In genomic region chr11:98681786-98682745, GRCm38 (mm10) we compare ENCODE assay signal across 8 mouse cellular contexts. TPM values are rescaled to one million over a fixed set of nuclear protein-coding genes. Genes with fewer than 3 reads are reported as not detected.
DNase-seq lines count a peak whose midpoint lies in the region; ATAC-seq and TF ChIP-seq lines count a peak whose summit lies in the region.

TSS of gene Psmd3 (plus strand) at chr11:98682554.

- WGBS in kidney, embryonic 14.5 days, result 6% methylated on average over 45 of the region's 45 CpGs
- 4% methylated on average over 45 of the region's 45 CpGs for WGBS in limb, embryonic 15.5 days

- H3K4me1 ChIP-seq in bone marrow macrophage, adult 2 months (ENCODE audit: control insufficient read depth, insufficient read depth, low read length), result peaks cover 10% of the 10 kb centered on the region
- 0 out of 2 replicates have a peak, but pooled peaks cover 2% of the 10 kb centered on the region for H3K4me1 ChIP-seq in embryonic fibroblast, embryonic 13.5 days (ENCODE audit: control insufficient read depth, insufficient read depth, low read length)
- 0 out of 2 replicates have a peak, but pooled peaks cover 5% of the 10 kb centered on the region for H3K4me1 ChIP-seq in kidney, embryonic 14.5 days (ENCODE audit: control insufficient read depth, insufficient read depth, low read length)
- H3K4me1 ChIP-seq in limb, embryonic 15.5 days, result peaks cover 9% of the 10 kb centered on the region

- peak within 1 kb of the TSS; percentile 98 for H3K9ac ChIP-seq in kidney, embryonic 14.5 days (ENCODE audit: low read depth, low read length)
- peak within 1 kb of the TSS; percentile 99 for H3K9ac ChIP-seq in limb, embryonic 15.5 days

- peaks cover 19% of the 10 kb centered on the region for H3K36me3 ChIP-seq in kidney, embryonic 14.5 days (ENCODE audit: control insufficient read depth, insufficient read depth, low read length)
- peaks cover 24% of the 10 kb centered on the region for H3K36me3 ChIP-seq in limb, embryonic 15.5 days

- peak within 1 kb of the TSS; percentile 51 for H3K27ac ChIP-seq in bone marrow macrophage, adult 2 months (ENCODE audit: insufficient read depth, low read depth, low read length)
- peak within 1 kb of the TSS; percentile 36; the same call in 1 of the 2 replicates for H3K27ac ChIP-seq in embryonic fibroblast, embryonic 13.5 days (ENCODE audit: insufficient read depth, low read length)
- peak within 1 kb of the TSS; percentile 78 for H3K27ac ChIP-seq in kidney, embryonic 14.5 days (ENCODE audit: low read depth, low read length)
- H3K27ac ChIP-seq in limb, embryonic 15.5 days, result peak within 1 kb of the TSS; percentile 86

- no peaks in the 10 kb centered on the region for H3K27me3 ChIP-seq in kidney, embryonic 14.5 days (ENCODE audit: control insufficient read depth, insufficient read depth, low read length)
- no peaks in the 10 kb centered on the region for H3K27me3 ChIP-seq in limb, embryonic 15.5 days

- peak; percentile 98 for DNase-seq in A20 (ENCODE audit: low read depth, low spot score)
- DNase-seq in heart, adult 9 months (ENCODE audit: low spot score in 2 of 2), result peak; percentile 95 to 98
- DNase-seq in monocyte, adult 2 months (ENCODE audit: low read depth in 1 of 2, low spot score in 2 of 2), result peak; percentile 93 to 97
- peak; percentile 94 to 96 for DNase-seq in spleen, postnatal 36 days (ENCODE audit: low spot score in 2 of 2)

- peak within 1 kb of the TSS; percentile 66 for H3K4me2 ChIP-seq in kidney, embryonic 14.5 days (replicated peaks; ENCODE audit: low read depth, low read length)
- peak within 1 kb of the TSS; percentile 70 for H3K4me2 ChIP-seq in limb, embryonic 15.5 days

- H3K4me3 ChIP-seq in bone marrow macrophage, adult 2 months (ENCODE audit: insufficient read depth, low read length), result peak within 1 kb of the TSS; percentile 79
- peak within 1 kb of the TSS; percentile 100 for H3K4me3 ChIP-seq in embryonic fibroblast, embryonic 13.5 days (ENCODE audit: insufficient read depth, low read length)
- peak within 1 kb of the TSS; percentile 99 for H3K4me3 ChIP-seq in kidney, embryonic 14.5 days (ENCODE audit: low read length)
- peak within 1 kb of the TSS; percentile 99 for H3K4me3 ChIP-seq in limb, embryonic 15.5 days

- no peak for TF ChIP-seq POLR2A in bone marrow macrophage, adult 2 months (IDR thresholded peaks at IDR 0.05; ENCODE audit: borderline replicate concordance, low read depth, low read length)
- peak; percentile 87 for TF ChIP-seq POLR2A in embryonic fibroblast, embryonic 13.5 days (IDR thresholded peaks at IDR 0.05; ENCODE audit: low read depth, low read length)

- no peaks in the 10 kb centered on the region for H3K9me3 ChIP-seq in kidney, embryonic 14.5 days (ENCODE audit: control insufficient read depth, low read length)
- H3K9me3 ChIP-seq in limb, embryonic 15.5 days, result no peaks in the 10 kb centered on the region

- peak; percentile 94 for ATAC-seq in kidney, embryonic 14.5 days (ENCODE audit: low FRiP score, low TSS enrichment)
- peak; percentile 95 for ATAC-seq in limb, embryonic 15.5 days (ENCODE audit: insufficient number of reproducible peaks, low FRiP score, low TSS enrichment, low read depth)

- TF ChIP-seq CTCF in bone marrow macrophage, adult 2 months (IDR thresholded peaks at IDR 0.05; ENCODE audit: low read depth, low read length), result no peak
- no peak for TF ChIP-seq CTCF in embryonic fibroblast, embryonic 13.5 days (IDR thresholded peaks at IDR 0.05; ENCODE audit: borderline replicate concordance, insufficient read depth, low read length)

RNA-seq across cellular contexts. Expression of gene Psmd3, which starts in this region (rescaled TPM):
- polyA plus RNA-seq in bone marrow macrophage, adult 2 months (2012; ENCODE audit: insufficient read depth, insufficient read length, missing spikeins), result 46.3 and 53.7 TPM in 2 replicates
- 86.7 and 91.8 TPM in 2 replicates for polyA plus RNA-seq in embryonic fibroblast, embryonic 13.5 days (2011; ENCODE audit: insufficient read length, low read depth, missing spikeins)
- polyA plus RNA-seq in kidney, embryonic 14.5 days (2014; fragmentation: Nextera tagmentation; extraction: Ambion mirVana), result 181 and 187 TPM in 2 replicates
- polyA plus RNA-seq in limb, embryonic 15.5 days (2015; fragmentation: Nextera tagmentation; extraction: Ambion mirVana), result 197 and 200 TPM in 2 replicates

Comparison
In these comparisons a context has a peak if more than half of its experiments do, and no peak if none do; other contexts are left out.
1. Peak in every context shown above with its lines: DNase-seq, ATAC-seq, H3K4me3 ChIP-seq and H3K27ac ChIP-seq.
2. H3K27ac ChIP-seq: peak in every context shown above with its lines; median percentile 86 in limb, embryonic 15.5 days; 78 in kidney, embryonic 14.5 days; 51 in bone marrow macrophage, adult 2 months; 36 in embryonic fibroblast, embryonic 13.5 days.